Comparison of ENCODE assay signal across 15 mouse cellular contexts in genomic region chr17:52943966-52944365, GRCm38 (mm10).
DNase-seq lines count a peak whose midpoint lies in the region; ATAC-seq lines count a peak whose summit lies in the region.
"Had no signal": no experiment of that assay in that cellular context is flagged by ENCODE, and none has a peak within 500 bp of the region (broad histone marks: within the 10 kb centered on the region; RNA-seq: fewer than 3 reads in every experiment).

No protein-coding gene starts in this region.

- no peak overlapping the region for H3K4me2 ChIP-seq in forebrain, embryonic 14.5 days (ENCODE audit: low read length)
- no peak overlapping the region for H3K4me2 ChIP-seq in forebrain, embryonic 11.5 days (ENCODE audit: low read depth, low read length, severe bottlenecking)
- H3K4me2 ChIP-seq in forebrain, embryonic 16.5 days (ENCODE audit: low read length), result no peak overlapping the region
- H3K4me2 ChIP-seq: embryonic facial prominence, embryonic 12.5 days had no signal

- peak; percentile 40 for ATAC-seq in forebrain, embryonic 14.5 days
- no peak for ATAC-seq in forebrain, embryonic 11.5 days (replicated peaks; ENCODE audit: low FRiP score)
- peak; percentile 62 for ATAC-seq in forebrain, embryonic 16.5 days

- DNase-seq in forebrain, embryonic 14.5 days (ENCODE audit: low spot score), result peak; percentile 45
- no peak for DNase-seq in forebrain, embryonic 11.5 days (ENCODE audit: low spot score)
- no peak for DNase-seq in forebrain, embryonic 10.5 days (ENCODE audit: extremely low spot score, low spot score)
- no peak for DNase-seq in right cerebral cortex, postnatal 4 days
- DNase-seq: adrenal gland, adult 2 months; adrenal gland, postnatal 10 days; adrenal gland, postnatal 25 days; cerebellum, adult 11-12 months; cerebellum, adult 2 months; cerebellum, adult 9-10 months; cerebellum, postnatal 10 days; cerebellum, postnatal 25 days had no signal

- H3K4me3 ChIP-seq in forebrain, embryonic 14.5 days (ENCODE audit: low read depth, low read length), result no peak overlapping the region
- H3K4me3 ChIP-seq in forebrain, embryonic 11.5 days (ENCODE audit: low read depth, low read length), result no peak overlapping the region
- no peak overlapping the region for H3K4me3 ChIP-seq in forebrain, embryonic 16.5 days (replicated peaks; ENCODE audit: low read length)
- H3K4me3 ChIP-seq in forebrain, embryonic 10.5 days, result no peak overlapping the region
- H3K4me3 ChIP-seq: embryonic facial prominence, embryonic 10.5 days; embryonic facial prominence, embryonic 12.5 days had no signal

- H3K4me1 ChIP-seq in forebrain, embryonic 14.5 days (ENCODE audit: control insufficient read depth, insufficient read depth, low read length), result no peaks in the 10 kb centered on the region
- H3K4me1 ChIP-seq in forebrain, embryonic 11.5 days (replicated peaks; ENCODE audit: control insufficient read depth, insufficient read depth, low read length), result no peaks in the 10 kb centered on the region
- no peaks in the 10 kb centered on the region for H3K4me1 ChIP-seq in forebrain, embryonic 16.5 days (replicated peaks; ENCODE audit: control insufficient read depth, insufficient read depth, low read length)
- H3K4me1 ChIP-seq in forebrain, embryonic 10.5 days, result no peaks in the 10 kb centered on the region
- H3K4me1 ChIP-seq: embryonic facial prominence, embryonic 10.5 days; embryonic facial prominence, embryonic 12.5 days had no signal

- no peaks in the 10 kb centered on the region for H3K9me3 ChIP-seq in forebrain, embryonic 14.5 days (replicated peaks; ENCODE audit: control insufficient read depth, low read length)
- no peaks in the 10 kb centered on the region for H3K9me3 ChIP-seq in forebrain, embryonic 11.5 days (ENCODE audit: control insufficient read depth, low read length)
- H3K9me3 ChIP-seq in forebrain, embryonic 16.5 days (ENCODE audit: control insufficient read depth, low read length), result no peaks in the 10 kb centered on the region
- H3K9me3 ChIP-seq in forebrain, embryonic 10.5 days, result no peaks in the 10 kb centered on the region
- H3K9me3 ChIP-seq: embryonic facial prominence, embryonic 10.5 days; embryonic facial prominence, embryonic 12.5 days had no signal

- H3K27me3 ChIP-seq in forebrain, embryonic 14.5 days (replicated peaks; ENCODE audit: control insufficient read depth, insufficient read depth, low read length), result no peaks in the 10 kb centered on the region
- no peaks in the 10 kb centered on the region for H3K27me3 ChIP-seq in forebrain, embryonic 11.5 days (ENCODE audit: control insufficient read depth, insufficient read depth, low read length)
- H3K27me3 ChIP-seq in forebrain, embryonic 16.5 days (replicated peaks; ENCODE audit: control insufficient read depth, insufficient read depth, low read length), result no peaks in the 10 kb centered on the region
- H3K27me3 ChIP-seq in forebrain, embryonic 10.5 days (ENCODE audit: poor library complexity, severe bottlenecking), result no peaks in the 10 kb centered on the region
- H3K27me3 ChIP-seq: embryonic facial prominence, embryonic 12.5 days had no signal

- H3K36me3 ChIP-seq in forebrain, embryonic 14.5 days (ENCODE audit: control insufficient read depth, insufficient read depth, low read length), result no peaks in the 10 kb centered on the region
- H3K36me3 ChIP-seq in forebrain, embryonic 11.5 days (ENCODE audit: control insufficient read depth, insufficient read depth, low read length), result no peaks in the 10 kb centered on the region
- no peaks in the 10 kb centered on the region for H3K36me3 ChIP-seq in forebrain, embryonic 16.5 days (ENCODE audit: control insufficient read depth, insufficient read depth)
- H3K36me3 ChIP-seq in forebrain, embryonic 10.5 days (replicated peaks), result no peaks in the 10 kb centered on the region
- H3K36me3 ChIP-seq: embryonic facial prominence, embryonic 10.5 days; embryonic facial prominence, embryonic 12.5 days had no signal

- H3K9ac ChIP-seq in forebrain, embryonic 14.5 days (ENCODE audit: low read length), result no peak overlapping the region
- no peak overlapping the region for H3K9ac ChIP-seq in forebrain, embryonic 11.5 days (ENCODE audit: low read length)
- no peak overlapping the region for H3K9ac ChIP-seq in forebrain, embryonic 16.5 days (replicated peaks; ENCODE audit: low read depth, low read length)
- H3K9ac ChIP-seq: embryonic facial prominence, embryonic 12.5 days had no signal

- H3K27ac ChIP-seq in forebrain, embryonic 14.5 days (ENCODE audit: low read depth, low read length), result no peak overlapping the region
- no peak overlapping the region for H3K27ac ChIP-seq in forebrain, embryonic 11.5 days (ENCODE audit: low read depth, low read length)
- no peak overlapping the region for H3K27ac ChIP-seq in forebrain, embryonic 16.5 days (ENCODE audit: low read length)
- no peak overlapping the region for H3K27ac ChIP-seq in forebrain, embryonic 10.5 days
- H3K27ac ChIP-seq: embryonic facial prominence, embryonic 10.5 days; embryonic facial prominence, embryonic 12.5 days had no signal
